Mouse (Mus musculus): ENCODE measurements around the gene Sgsm3.
A peak's percentile ranks its signal among the peaks of the same experiment; 100 is the strongest.

Gene Sgsm3

GRCm38 (mm10) chr15:81026901-81027300 is 49.3 kb downstream of the Sgsm3 start:
- Histone ChIP-seq H3K27me3 (ENCODE audit: control insufficient read depth, insufficient read depth, low read length, poor library complexity, severe bottlenecking) (no peaks in the 10 kb centered on the region), H3K36me3 (ENCODE audit: control insufficient read depth, insufficient read depth, low read length, poor library complexity, severe bottlenecking) (no peaks in the 10 kb centered on the region)
- no peak for DNase-seq (ENCODE audit: low read depth, low spot score)

- no peaks in the 10 kb centered on the region for H3K27me3 ChIP-seq (ENCODE audit: control insufficient read depth, insufficient read depth, low read length, poor library complexity, severe bottlenecking)
- DNase-seq (ENCODE audit: low read depth, low spot score) = peak; percentile 90
- no peaks in the 10 kb centered on the region for H3K36me3 ChIP-seq (ENCODE audit: control insufficient read depth, insufficient read depth, low read length, poor library complexity, severe bottlenecking)
Measured at GRCm38 (mm10) chr15:81027378-81028173, 50.0 kb downstream of the Sgsm3 start.

GRCm38 (mm10) chr15:81030891-81031425 is 53.4 kb downstream of the Sgsm3 start:
- no peaks in the 10 kb centered on the region for H3K36me3 ChIP-seq (ENCODE audit: control insufficient read depth, insufficient read depth, low read length, poor library complexity, severe bottlenecking)
- H3K27me3 ChIP-seq (ENCODE audit: control insufficient read depth, insufficient read depth, low read length, poor library complexity, severe bottlenecking) = no peaks in the 10 kb centered on the region
- DNase-seq (ENCODE audit: low read depth, low spot score) = no peak

GRCm38 (mm10) chr15:81031611-81032010 is 54.0 kb downstream of the Sgsm3 start:
- DNase-seq (ENCODE audit: low read depth, low spot score) = no peak
- no peaks in the 10 kb centered on the region; the same call in 1 of the 2 replicates for H3K36me3 ChIP-seq (ENCODE audit: control insufficient read depth, insufficient read depth, low read length, poor library complexity, severe bottlenecking)
- no peaks in the 10 kb centered on the region for H3K27me3 ChIP-seq (ENCODE audit: control insufficient read depth, insufficient read depth, low read length, poor library complexity, severe bottlenecking)

GRCm38 (mm10) chr15:81032941-81033629 is 55.5 kb downstream of the Sgsm3 start:
- no peaks in the 10 kb centered on the region; the same call in 1 of the 2 replicates for H3K36me3 ChIP-seq (ENCODE audit: control insufficient read depth, insufficient read depth, low read length, poor library complexity, severe bottlenecking)
- DNase-seq (ENCODE audit: low read depth, low spot score) = peak; percentile 82
- no peaks in the 10 kb centered on the region for H3K27me3 ChIP-seq (ENCODE audit: control insufficient read depth, insufficient read depth, low read length, poor library complexity, severe bottlenecking)

GRCm38 (mm10) chr15:81034119-81034518 is 56.6 kb downstream of the Sgsm3 start:
- H3K27me3 ChIP-seq (ENCODE audit: control insufficient read depth, insufficient read depth, low read length, poor library complexity, severe bottlenecking) = no peaks in the 10 kb centered on the region
- no peaks in the 10 kb centered on the region; the same call in 1 of the 2 replicates for H3K36me3 ChIP-seq (ENCODE audit: control insufficient read depth, insufficient read depth, low read length, poor library complexity, severe bottlenecking)
- no peak for DNase-seq (ENCODE audit: low read depth, low spot score)

GRCm38 (mm10) chr15:81035417-81036162 is 58.0 kb downstream of the Sgsm3 start:
- Histone ChIP-seq H3K27me3 (ENCODE audit: control insufficient read depth, insufficient read depth, low read length, poor library complexity, severe bottlenecking) (no peaks in the 10 kb centered on the region), H3K36me3 (ENCODE audit: control insufficient read depth, insufficient read depth, low read length, poor library complexity, severe bottlenecking) (peaks cover 2% of the 10 kb centered on the region; the same call in 1 of the 2 replicates)
- no peak for DNase-seq (ENCODE audit: low read depth, low spot score)

- no peak for DNase-seq (ENCODE audit: low read depth, low spot score)
- Histone ChIP-seq H3K36me3 (ENCODE audit: control insufficient read depth, insufficient read depth, low read length, poor library complexity, severe bottlenecking) (peaks cover 2% of the 10 kb centered on the region; the same call in 1 of the 2 replicates), H3K27me3 (ENCODE audit: control insufficient read depth, insufficient read depth, low read length, poor library complexity, severe bottlenecking) (no peaks in the 10 kb centered on the region)
Measured at GRCm38 (mm10) chr15:81038419-81038818, 60.9 kb downstream of the Sgsm3 start.

GRCm38 (mm10) chr15:81041767-81042166 is 64.2 kb downstream of the Sgsm3 start:
- no peak for DNase-seq (ENCODE audit: low read depth, low spot score)
- Histone ChIP-seq H3K36me3 (ENCODE audit: control insufficient read depth, insufficient read depth, low read length, poor library complexity, severe bottlenecking) (peaks cover 4% of the 10 kb centered on the region; the same call in 1 of the 2 replicates), H3K27me3 (ENCODE audit: control insufficient read depth, insufficient read depth, low read length, poor library complexity, severe bottlenecking) (no peaks in the 10 kb centered on the region)

GRCm38 (mm10) chr15:81042276-81042931 is 64.8 kb downstream of the Sgsm3 start:
- DNase-seq (ENCODE audit: low read depth, low spot score) = peak; percentile 57
- H3K27me3 ChIP-seq (ENCODE audit: control insufficient read depth, insufficient read depth, low read length, poor library complexity, severe bottlenecking) = no peaks in the 10 kb centered on the region
- peaks cover 4% of the 10 kb centered on the region; the same call in 1 of the 2 replicates for H3K36me3 ChIP-seq (ENCODE audit: control insufficient read depth, insufficient read depth, low read length, poor library complexity, severe bottlenecking)

GRCm38 (mm10) chr15:81044446-81044845 is 66.9 kb downstream of the Sgsm3 start:
- H3K36me3 ChIP-seq (ENCODE audit: control insufficient read depth, insufficient read depth, low read length, poor library complexity, severe bottlenecking) = peaks cover 4% of the 10 kb centered on the region; the same call in 1 of the 2 replicates
- DNase-seq (ENCODE audit: low read depth, low spot score) = peak; percentile 84

GRCm38 (mm10) chr15:81045336-81045735 is 67.8 kb downstream of the Sgsm3 start:
- Histone ChIP-seq H3K27me3 (ENCODE audit: control insufficient read depth, insufficient read depth, low read length, poor library complexity, severe bottlenecking) (no peaks in the 10 kb centered on the region), H3K36me3 (ENCODE audit: control insufficient read depth, insufficient read depth, low read length, poor library complexity, severe bottlenecking) (0 out of 2 replicates have a peak, but pooled peaks cover 2% of the 10 kb centered on the region)
- DNase-seq (ENCODE audit: low read depth, low spot score) = peak; percentile 72

More at GRCm38 (mm10) chr15:81044446-81044845, 66.9 kb downstream of the Sgsm3 start:
- no peaks in the 10 kb centered on the region for H3K27me3 ChIP-seq (ENCODE audit: control insufficient read depth, insufficient read depth, low read length, poor library complexity, severe bottlenecking)

- H3K36me3 ChIP-seq (ENCODE audit: control insufficient read depth, insufficient read depth, low read length, poor library complexity, severe bottlenecking) = 0 out of 2 replicates have a peak, but pooled peaks cover 2% of the 10 kb centered on the region
- H3K27me3 ChIP-seq (ENCODE audit: control insufficient read depth, insufficient read depth, low read length, poor library complexity, severe bottlenecking) = no peaks in the 10 kb centered on the region
- peak; percentile 32 for DNase-seq (ENCODE audit: low read depth, low spot score)
Measured at GRCm38 (mm10) chr15:81046061-81046460, 68.5 kb downstream of the Sgsm3 start.

- no peak for DNase-seq (ENCODE audit: low read depth, low spot score)
- H3K27me3 ChIP-seq (ENCODE audit: control insufficient read depth, insufficient read depth, low read length, poor library complexity, severe bottlenecking) = no peaks in the 10 kb centered on the region
Measured at GRCm38 (mm10) chr15:81047497-81047896, 69.9 kb downstream of the Sgsm3 start.

More at GRCm38 (mm10) chr15:81047497-81047896, 69.9 kb downstream of the Sgsm3 start:
- 0 out of 2 replicates have a peak, but pooled peaks cover 4% of the 10 kb centered on the region for H3K36me3 ChIP-seq (ENCODE audit: control insufficient read depth, insufficient read depth, low read length, poor library complexity, severe bottlenecking)
